Comparison of ENCODE assay signal across 9 mouse cellular contexts in the genomic region with DNA sequence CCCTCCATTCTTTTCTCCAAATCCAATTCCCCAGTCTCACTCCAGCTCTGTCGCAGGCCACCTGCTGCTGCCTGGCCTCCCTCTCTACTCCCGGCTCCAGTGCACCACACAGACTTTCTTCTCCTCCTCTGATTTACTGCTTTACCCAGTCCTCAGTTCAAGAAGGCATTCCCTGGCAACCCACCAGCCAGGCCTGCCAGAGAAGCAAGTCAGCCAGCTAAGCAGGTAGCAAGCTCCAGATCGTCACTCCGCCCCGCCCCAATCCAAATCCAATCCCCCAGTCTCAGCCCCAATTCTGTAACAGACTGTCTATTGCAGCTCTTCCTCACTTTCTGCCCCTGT. TPM values are rescaled to one million over a fixed set of nuclear protein-coding genes. Genes with fewer than 3 reads are reported as not detected.
DNase-seq lines count a peak whose midpoint lies in the region; ATAC-seq lines count a peak whose summit lies in the region.
"Had no signal": no experiment of that assay in that cellular context is flagged by ENCODE, and none has a peak within 500 bp of the region (broad histone marks: within the 10 kb centered on the region; RNA-seq: fewer than 3 reads in every experiment).

No protein-coding gene starts in this region.

- H3K4me1 ChIP-seq in hindbrain, embryonic 16.5 days (ENCODE audit: control insufficient read depth, insufficient read depth, low read depth, low read length): no peaks in the 10 kb centered on the region

- DNase-seq in ovary, postnatal 14 days (ENCODE audit: low spot score): peak; percentile 21
- no peak for DNase-seq in ovary, postnatal 10 days (ENCODE audit: low spot score)
- peak; percentile 47 to 54 for DNase-seq in cerebellum, adult 18-20 months
- peak; percentile 28 for DNase-seq in gastrocnemius, postnatal 10 days
- peak; percentile 15 for DNase-seq in kidney, postnatal 14 days
- DNase-seq in urinary bladder, postnatal 4 days (ENCODE audit: low spot score in 2 of 2): no peak
- DNase-seq: right cerebral cortex, postnatal 14 days had no signal

- no peak overlapping the region for H3K9ac ChIP-seq in hindbrain, embryonic 16.5 days (ENCODE audit: low read depth, low read length)

- no peak overlapping the region for H3K4me3 ChIP-seq in hindbrain, embryonic 16.5 days (ENCODE audit: low read length)

- 57% methylated on average over 5 of the region's 5 CpGs for WGBS in hindbrain, embryonic 16.5 days

- no peaks in the 10 kb centered on the region for H3K9me3 ChIP-seq in hindbrain, embryonic 16.5 days (ENCODE audit: control insufficient read depth, low read length)

- H3K27me3 ChIP-seq in hindbrain, embryonic 16.5 days (replicated peaks; ENCODE audit: control insufficient read depth, insufficient read depth, low read length): no peaks in the 10 kb centered on the region

- no peak for ATAC-seq in frontal cortex, adult (ENCODE audit: low TSS enrichment)
- no peak for ATAC-seq in hindbrain, embryonic 16.5 days

- H3K36me3 ChIP-seq in hindbrain, embryonic 16.5 days (ENCODE audit: control insufficient read depth, insufficient read depth, low read length): no peaks in the 10 kb centered on the region

- H3K27ac ChIP-seq in hindbrain, embryonic 16.5 days (ENCODE audit: low read depth, low read length): no peak overlapping the region

- no peak overlapping the region for H3K4me2 ChIP-seq in hindbrain, embryonic 16.5 days (ENCODE audit: low read length)

RNA-seq across cellular contexts. Expression of gene Arl8b, which starts 23.2 kb away (rescaled TPM):
- total RNA-seq in gastrocnemius, postnatal 10 days (2021): 10 to 100 TPM; 70.5 to 75.3 TPM
- polyA plus RNA-seq in hindbrain, embryonic 16.5 days (2015; fragmentation: Nextera tagmentation; extraction: Ambion mirVana): 108 and 113 TPM in 2 replicates

Comparison
In these comparisons a context has a peak if more than half of its experiments do, and no peak if none do; other contexts are left out.
1. DNase-seq: peak in ovary, postnatal 14 days (single experiment), cerebellum, adult 18-20 months (2 of 2), gastrocnemius, postnatal 10 days (single experiment) and kidney, postnatal 14 days (single experiment); none in ovary, postnatal 10 days (single experiment) and urinary bladder, postnatal 4 days (0 of 2).